In the genomic region with DNA sequence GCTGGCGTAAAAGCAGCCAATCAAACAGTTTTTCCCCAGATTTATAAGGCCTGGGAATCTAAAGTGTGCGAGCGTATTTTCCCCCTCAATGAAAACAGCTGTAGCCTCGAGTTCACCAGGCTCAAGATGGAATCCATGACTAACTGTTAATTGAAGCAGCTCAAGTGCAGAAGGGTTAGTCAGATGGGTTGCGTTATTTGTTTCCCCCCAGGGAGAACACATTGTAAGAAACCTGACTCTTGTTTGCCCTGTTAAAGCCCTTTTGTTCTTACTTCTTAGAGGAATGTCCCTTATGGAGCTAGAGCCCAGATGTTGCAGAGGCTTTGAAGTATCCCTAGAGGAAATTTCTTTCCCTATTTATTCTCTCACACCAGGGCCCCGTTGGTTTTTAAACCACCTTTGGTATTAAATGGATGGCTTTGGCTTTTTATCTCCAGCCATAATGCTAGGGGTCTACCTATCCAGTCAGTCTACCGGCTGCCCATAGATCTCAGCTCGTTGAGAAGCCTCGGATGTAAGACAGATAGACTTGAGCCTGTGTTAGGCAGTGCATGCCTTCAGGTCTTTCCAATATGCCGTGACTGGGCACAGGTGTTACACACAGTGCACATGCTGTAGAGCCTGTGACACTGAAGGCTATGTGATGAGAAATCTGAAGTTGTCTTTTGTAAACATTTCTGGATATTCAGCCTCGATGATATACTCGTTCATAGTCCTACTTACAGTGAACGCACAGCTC, we compare ENCODE assay signal across 20 mouse cellular contexts.
DNase-seq lines count a peak whose midpoint lies in the region; ATAC-seq and TF ChIP-seq lines count a peak whose summit lies in the region.
"Had no signal": no experiment of that assay in that cellular context is flagged by ENCODE, and none has a peak within 500 bp of the region (broad histone marks: within the 10 kb centered on the region; RNA-seq: fewer than 3 reads in every experiment).

No protein-coding gene starts in this region.

- H3K27me3 ChIP-seq in kidney, embryonic 15.5 days = no peaks in the 10 kb centered on the region
- H3K27me3 ChIP-seq in kidney, embryonic 16.5 days (ENCODE audit: insufficient read depth, low read length) = no peaks in the 10 kb centered on the region
- H3K27me3 ChIP-seq in cerebellum, adult 2 months (ENCODE audit: control insufficient read depth, insufficient read depth, low read length) = no peaks in the 10 kb centered on the region
- H3K27me3 ChIP-seq: intestine, embryonic 15.5 days; limb, embryonic 15.5 days; midbrain, embryonic 12.5 days had no signal

- no peaks in the 10 kb centered on the region for H3K9me3 ChIP-seq in kidney, embryonic 15.5 days (replicated peaks)
- no peaks in the 10 kb centered on the region for H3K9me3 ChIP-seq in kidney, embryonic 16.5 days (ENCODE audit: low read length)
- H3K9me3 ChIP-seq: hindbrain, embryonic 10.5 days; intestine, embryonic 15.5 days; limb, embryonic 15.5 days; midbrain, embryonic 12.5 days had no signal

- H3K36me3 ChIP-seq in kidney, embryonic 15.5 days = no peaks in the 10 kb centered on the region
- H3K36me3 ChIP-seq in kidney, embryonic 16.5 days (ENCODE audit: insufficient read depth, low read length) = no peaks in the 10 kb centered on the region
- H3K36me3 ChIP-seq: hindbrain, embryonic 10.5 days; intestine, embryonic 15.5 days; limb, embryonic 15.5 days; midbrain, embryonic 12.5 days had no signal

- ATAC-seq in kidney, embryonic 15.5 days (replicated peaks; ENCODE audit: low FRiP score) = 0 out of 2 replicates have a peak, but pooled peaks have one; percentile 40
- ATAC-seq in kidney, embryonic 16.5 days (ENCODE audit: low FRiP score, low TSS enrichment) = no peak
- ATAC-seq: intestine, embryonic 15.5 days; liver, postnatal 0 days had no signal

- H3K4me2 ChIP-seq in kidney, embryonic 15.5 days = no peak overlapping the region
- H3K4me2 ChIP-seq in kidney, embryonic 16.5 days (replicated peaks; ENCODE audit: low read depth, low read length) = no peak overlapping the region
- H3K4me2 ChIP-seq: intestine, embryonic 15.5 days; limb, embryonic 15.5 days; midbrain, embryonic 12.5 days had no signal

- peak; percentile 27 for DNase-seq in embryo, embryonic 9.5 days (ENCODE audit: extremely low spot score)
- DNase-seq in gonadal fat pad, adult 2 months (ENCODE audit: low read depth) = peak; percentile 47
- no peak for DNase-seq in left cerebral cortex, adult 11 months (ENCODE audit: low spot score)
- DNase-seq in cerebellum, adult 2 months = no peak
- DNase-seq in left cerebral cortex, adult 9 months (ENCODE audit: low spot score in 2 of 2) = no peak
- DNase-seq: cerebellum, adult 9-10 months; gastrocnemius, postnatal 25 days; kidney, postnatal 10 days; layer of hippocampus, adult 9-11 months; liver, postnatal 0 days; lung, postnatal 36 days; right cerebral cortex, postnatal 14 days; thymus, postnatal 4 days had no signal

- no peak overlapping the region for H3K4me3 ChIP-seq in kidney, embryonic 15.5 days (replicated peaks)
- no peak overlapping the region for H3K4me3 ChIP-seq in kidney, embryonic 16.5 days (ENCODE audit: low read length)
- H3K4me3 ChIP-seq in cerebellum, adult 2 months (replicated peaks; ENCODE audit: insufficient read depth, low read depth, low read length) = no peak overlapping the region
- H3K4me3 ChIP-seq: erythroblast, embryonic 14.5 days; hindbrain, embryonic 10.5 days; intestine, embryonic 15.5 days; limb, embryonic 15.5 days; midbrain, embryonic 12.5 days had no signal

- 29% methylated on average over 13 of the region's 13 CpGs for WGBS in kidney, embryonic 15.5 days
- WGBS in kidney, embryonic 16.5 days = 26% methylated on average over 13 of the region's 13 CpGs
- WGBS in cerebellum, adult 2 months = 62% methylated on average over 13 of the region's 13 CpGs

- peaks cover 7% of the 10 kb centered on the region; the same call in 1 of the 2 replicates for H3K4me1 ChIP-seq in kidney, embryonic 15.5 days
- H3K4me1 ChIP-seq in kidney, embryonic 16.5 days (ENCODE audit: insufficient read depth, low read length) = peaks cover 4% of the 10 kb centered on the region; the same call in 1 of the 2 replicates
- H3K4me1 ChIP-seq in cerebellum, adult 2 months (ENCODE audit: control insufficient read depth, insufficient read depth, low read length) = no peaks in the 10 kb centered on the region
- H3K4me1 ChIP-seq: intestine, embryonic 15.5 days; midbrain, embryonic 12.5 days had no signal

- no peak overlapping the region for H3K27ac ChIP-seq in kidney, embryonic 15.5 days
- H3K27ac ChIP-seq in kidney, embryonic 16.5 days (ENCODE audit: low read length) = no peak overlapping the region
- no peak overlapping the region for H3K27ac ChIP-seq in cerebellum, adult 2 months (ENCODE audit: insufficient read depth, low read length)
- H3K27ac ChIP-seq: hindbrain, embryonic 10.5 days; intestine, embryonic 15.5 days; limb, embryonic 15.5 days; midbrain, embryonic 12.5 days had no signal

- no peak for TF ChIP-seq POLR2A in cerebellum, adult 2 months (IDR thresholded peaks at IDR 0.05; ENCODE audit: borderline replicate concordance, insufficient read depth, low read length)

- no peak for TF ChIP-seq CTCF in cerebellum, adult 2 months (IDR thresholded peaks at IDR 0.05; ENCODE audit: borderline replicate concordance, insufficient read depth, low read depth, low read length)

- H3K9ac ChIP-seq in kidney, embryonic 15.5 days = no peak overlapping the region
- H3K9ac ChIP-seq in kidney, embryonic 16.5 days (replicated peaks; ENCODE audit: low read length) = no peak overlapping the region
- H3K9ac ChIP-seq: intestine, embryonic 15.5 days; limb, embryonic 15.5 days; liver, postnatal 0 days; midbrain, embryonic 12.5 days had no signal

Comparison
In these comparisons a context has a peak if more than half of its experiments do, and no peak if none do; other contexts are left out.
1. DNase-seq: peak in embryo, embryonic 9.5 days (single experiment) and gonadal fat pad, adult 2 months (single experiment); none in left cerebral cortex, adult 11 months (single experiment), cerebellum, adult 2 months (0 of 2) and left cerebral cortex, adult 9 months (0 of 2).